Mouse (Mus musculus) thymus, postnatal 0 days (tissue): ENCODE measurements around the gene Mgat5. TPM values are rescaled to one million over a fixed set of nuclear protein-coding genes. Genes with fewer than 3 reads are reported as not detected.

ENCODE experiments used
- DNase-seq: peaks from one replicate; pipeline ENCODE4 v3.0.0-alpha.2; 2015; ENCODE audit warnings: low spot score
- polyA plus RNA-seq: library from polyadenylated mRNA; unstranded; fragments of >200 nt; fragmentation: Nextera tagmentation; extraction: Ambion mirVana; gene quantifications from 2 replicates; pipeline ENCODE4 v1.2.1, GENCODE M21; 2015

Gene Mgat5
- polyA plus RNA-seq, 1 experiment from 2014 or later, result 9.9 TPM

- DNase-seq, result no peak
Measured at GRCm38 (mm10) chr1:127303791-127304190, 99.0 kb downstream of the Mgat5 start.

GRCm38 (mm10) chr1:127304281-127304680 lies 99.5 kb downstream of the Mgat5 start:
- DNase-seq, result peak; percentile 35

GRCm38 (mm10) chr1:127305582-127305981 lies 100.8 kb downstream of the Mgat5 start:
- DNase-seq, result peak; percentile 46

- peak; percentile 42 for DNase-seq
Measured at GRCm38 (mm10) chr1:127306024-127306771, 101.4 kb downstream of the Mgat5 start.

- DNase-seq, result no peak
Measured at GRCm38 (mm10) chr1:127307361-127307760, 102.5 kb downstream of the Mgat5 start.

GRCm38 (mm10) chr1:127308207-127308725 lies 103.5 kb downstream of the Mgat5 start:
- peak; percentile 70 for DNase-seq

- peak; percentile 47 for DNase-seq
Measured at GRCm38 (mm10) chr1:127308989-127309701, 104.3 kb downstream of the Mgat5 start.

- DNase-seq, result no peak
Measured at GRCm38 (mm10) chr1:127310011-127310410, 105.2 kb downstream of the Mgat5 start.

GRCm38 (mm10) chr1:127310703-127311102 lies 105.9 kb downstream of the Mgat5 start:
- DNase-seq, result no peak

- no peak for DNase-seq
Measured at GRCm38 (mm10) chr1:127313652-127314350, 109.0 kb downstream of the Mgat5 start.

- no peak for DNase-seq
Measured at GRCm38 (mm10) chr1:127315763-127316627, 111.2 kb downstream of the Mgat5 start.

GRCm38 (mm10) chr1:127316651-127317050 lies 111.8 kb downstream of the Mgat5 start:
- DNase-seq, result no peak

GRCm38 (mm10) chr1:127317541-127317940 lies 112.7 kb downstream of the Mgat5 start:
- DNase-seq, result no peak

- DNase-seq, result no peak
Measured at GRCm38 (mm10) chr1:127318486-127318885, 113.7 kb downstream of the Mgat5 start.

- no peak for DNase-seq
Measured at GRCm38 (mm10) chr1:127319768-127320167, 115.0 kb downstream of the Mgat5 start.

GRCm38 (mm10) chr1:127320956-127321355 lies 116.1 kb downstream of the Mgat5 start:
- no peak for DNase-seq

- no peak for DNase-seq
Measured at GRCm38 (mm10) chr1:127321638-127322037, 116.8 kb downstream of the Mgat5 start.

- peak; percentile 69 for DNase-seq
Measured at GRCm38 (mm10) chr1:127322169-127322805, 117.5 kb downstream of the Mgat5 start.

GRCm38 (mm10) chr1:127325601-127326198 lies 120.9 kb downstream of the Mgat5 start:
- no peak for DNase-seq

- no peak for DNase-seq
Measured at GRCm38 (mm10) chr1:127327773-127328172, 123.0 kb downstream of the Mgat5 start.
